Comparison of ENCODE assay signal across 8 mouse cellular contexts in the genomic region with DNA sequence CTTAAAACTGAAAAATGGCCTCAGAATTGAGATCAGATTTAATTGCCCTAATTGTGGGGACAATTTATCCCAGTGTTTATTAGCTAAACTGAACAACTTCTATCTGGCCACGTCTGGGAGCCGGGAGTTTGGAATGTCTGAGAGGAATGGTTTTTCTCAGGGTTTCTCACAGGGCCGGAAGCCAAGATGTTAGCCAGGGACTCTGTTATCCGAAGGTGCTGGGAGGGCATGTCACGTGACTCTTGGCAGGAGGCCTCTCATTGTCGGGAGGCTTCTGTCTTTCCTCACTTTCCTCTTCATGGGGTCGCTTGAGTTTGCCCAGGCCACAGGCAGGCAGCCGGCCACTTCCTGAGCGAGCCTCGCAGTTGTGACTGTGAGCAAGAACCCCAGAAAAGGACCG. TPM values are rescaled to one million over a fixed set of nuclear protein-coding genes. Genes with fewer than 3 reads are reported as not detected.
DNase-seq lines count a peak whose midpoint lies in the region; ATAC-seq lines count a peak whose summit lies in the region.

No protein-coding gene starts in this region.

- H3K27ac ChIP-seq in heart, embryonic 16.5 days (ENCODE audit: low read length): peak overlapping the region; percentile 44
- peak overlapping the region; percentile 58; the same call in 1 of the 2 replicates for H3K27ac ChIP-seq in stomach, embryonic 14.5 days (ENCODE audit: low read length)

- H3K9me3 ChIP-seq in heart, embryonic 16.5 days (replicated peaks; ENCODE audit: control insufficient read depth, low read length): no peaks in the 10 kb centered on the region
- H3K9me3 ChIP-seq in stomach, embryonic 14.5 days (ENCODE audit: control insufficient read depth, low read depth, low read length): no peaks in the 10 kb centered on the region

- H3K27me3 ChIP-seq in heart, embryonic 16.5 days (ENCODE audit: control insufficient read depth, insufficient read depth, low read length): peaks cover 19% of the 10 kb centered on the region
- no peaks in the 10 kb centered on the region for H3K27me3 ChIP-seq in stomach, embryonic 14.5 days (ENCODE audit: control insufficient read depth, insufficient read depth, low read length)

- H3K4me1 ChIP-seq in heart, embryonic 16.5 days (ENCODE audit: control insufficient read depth, insufficient read depth, low read length): peaks cover 7% of the 10 kb centered on the region
- H3K4me1 ChIP-seq in stomach, embryonic 14.5 days (ENCODE audit: control insufficient read depth, insufficient read depth, low read length): peaks cover 11% of the 10 kb centered on the region

- H3K36me3 ChIP-seq in heart, embryonic 16.5 days (ENCODE audit: control insufficient read depth, insufficient read depth): no peaks in the 10 kb centered on the region
- no peaks in the 10 kb centered on the region for H3K36me3 ChIP-seq in stomach, embryonic 14.5 days (ENCODE audit: control insufficient read depth, insufficient read depth, low read length)

- 3% methylated on average over 11 of the region's 11 CpGs for WGBS in heart, embryonic 16.5 days
- 9% methylated on average over 11 of the region's 11 CpGs for WGBS in stomach, embryonic 14.5 days

- peak; percentile 80 for ATAC-seq in heart, embryonic 16.5 days (replicated peaks; ENCODE audit: extremely low read depth, insufficient read depth, low FRiP score)
- peak; percentile 72; the same call in 1 of the 2 replicates for ATAC-seq in stomach, embryonic 14.5 days (ENCODE audit: insufficient number of reproducible peaks, insufficient read depth, low FRiP score, low read depth)

- peak; percentile 28 for DNase-seq in urinary bladder, postnatal 14 days (ENCODE audit: low spot score)
- DNase-seq in urinary bladder, adult 18-20 months (ENCODE audit: low spot score in 2 of 2): no peak
- DNase-seq in kidney, postnatal 4 days: peak; percentile 48 to 65
- DNase-seq in spleen, postnatal 14 days (ENCODE audit: low spot score in 2 of 2): no peak
- no peak for DNase-seq in layer of hippocampus, postnatal 14 days (ENCODE audit: low spot score in 2 of 2)
- DNase-seq in left cerebral cortex, adult 8-10 months (ENCODE audit: low spot score in 2 of 2): no peak

- H3K4me2 ChIP-seq in heart, embryonic 16.5 days (ENCODE audit: low read depth, low read length): peak overlapping the region; percentile 47
- H3K4me2 ChIP-seq in stomach, embryonic 14.5 days (replicated peaks; ENCODE audit: low read depth, low read length): 0 out of 2 replicates have a peak overlapping the region, but pooled peaks have one; percentile 14

- H3K4me3 ChIP-seq in heart, embryonic 16.5 days (ENCODE audit: low read length): no peak overlapping the region
- H3K4me3 ChIP-seq in stomach, embryonic 14.5 days (ENCODE audit: low read depth, low read length): no peak overlapping the region

- peak overlapping the region; percentile 30; the same call in 1 of the 2 replicates for H3K9ac ChIP-seq in heart, embryonic 16.5 days (ENCODE audit: low read length)
- H3K9ac ChIP-seq in stomach, embryonic 14.5 days (replicated peaks; ENCODE audit: low read depth, low read length): no peak overlapping the region

RNA-seq across cellular contexts. Expression of a gene that starts 31.7 kb away (rescaled TPM):
- polyA plus RNA-seq in heart, embryonic 16.5 days (2015; fragmentation: Nextera tagmentation; extraction: Ambion mirVana): 62.8 and 63.1 TPM in 2 replicates
- polyA plus RNA-seq in stomach, embryonic 14.5 days (2014; fragmentation: Nextera tagmentation; extraction: Ambion mirVana): 38.2 and 42.0 TPM in 2 replicates
- 10 to 100 TPM; 24.4 to 26.5 TPM for total RNA-seq in layer of hippocampus, postnatal 14 days (2021)
- 10 to 100 TPM; 30.4 to 34.1 (median 32.8) TPM for total RNA-seq in left cerebral cortex, adult 8-10 months (2022)

Comparison
In these comparisons a context has a peak if more than half of its experiments do, and no peak if none do; other contexts are left out.
1. DNase-seq: peak in urinary bladder, postnatal 14 days (single experiment) and kidney, postnatal 4 days (2 of 2); none in urinary bladder, adult 18-20 months (0 of 2), spleen, postnatal 14 days (0 of 2), layer of hippocampus, postnatal 14 days (0 of 2) and left cerebral cortex, adult 8-10 months (0 of 2).